In genomic region chr10:105783766-105784165, GRCm38 (mm10) we compare ENCODE assay signal across 12 mouse cellular contexts. TPM values are rescaled to one million over a fixed set of nuclear protein-coding genes. Genes with fewer than 3 reads are reported as not detected.
DNase-seq lines count a peak whose midpoint lies in the region; ATAC-seq lines count a peak whose summit lies in the region.
"Had no signal": no experiment of that assay in that cellular context is flagged by ENCODE, and none has a peak within 500 bp of the region (broad histone marks: within the 10 kb centered on the region; RNA-seq: fewer than 3 reads in every experiment).

No protein-coding gene starts in this region.

- H3K27ac ChIP-seq in heart, embryonic 12.5 days (ENCODE audit: poor library complexity, severe bottlenecking), result no peak overlapping the region
- no peak overlapping the region for H3K27ac ChIP-seq in intestine, embryonic 16.5 days (ENCODE audit: low read length)
- H3K27ac ChIP-seq in stomach, embryonic 15.5 days, result no peak overlapping the region
- H3K27ac ChIP-seq: embryonic facial prominence, embryonic 13.5 days; forebrain, embryonic 15.5 days; heart, embryonic 13.5 days had no signal

- H3K4me2 ChIP-seq in heart, embryonic 12.5 days, result no peak overlapping the region
- H3K4me2 ChIP-seq in intestine, embryonic 16.5 days (ENCODE audit: low read depth, low read length), result no peak overlapping the region
- H3K4me2 ChIP-seq in stomach, embryonic 15.5 days, result no peak overlapping the region
- H3K4me2 ChIP-seq: embryonic facial prominence, embryonic 13.5 days; forebrain, embryonic 15.5 days; heart, embryonic 13.5 days had no signal

- no peak for ATAC-seq in heart, embryonic 12.5 days (ENCODE audit: insufficient number of reproducible peaks, low FRiP score)
- ATAC-seq in intestine, embryonic 16.5 days, result peak; percentile 62; the same call in 1 of the 2 replicates
- ATAC-seq in stomach, embryonic 15.5 days (ENCODE audit: insufficient read depth, low FRiP score, low read depth), result peak; percentile 35; the same call in 1 of the 2 replicates
- ATAC-seq: forebrain, embryonic 15.5 days; midbrain, embryonic 16.5 days had no signal

- no peaks in the 10 kb centered on the region for H3K9me3 ChIP-seq in heart, embryonic 12.5 days (replicated peaks)
- no peaks in the 10 kb centered on the region for H3K9me3 ChIP-seq in intestine, embryonic 16.5 days (ENCODE audit: control insufficient read depth, low read length)
- H3K9me3 ChIP-seq in stomach, embryonic 15.5 days, result no peaks in the 10 kb centered on the region
- H3K9me3 ChIP-seq: embryonic facial prominence, embryonic 13.5 days; forebrain, embryonic 15.5 days; heart, embryonic 13.5 days had no signal

- WGBS in heart, embryonic 12.5 days, result 84% methylated on average over 8 of the region's 8 CpGs
- 61% methylated on average over 8 of the region's 8 CpGs for WGBS in intestine, embryonic 16.5 days
- WGBS in stomach, embryonic 15.5 days, result 59% methylated on average over 8 of the region's 8 CpGs

- H3K4me1 ChIP-seq in heart, embryonic 12.5 days (replicated peaks), result no peaks in the 10 kb centered on the region; the same call in 1 of the 2 replicates
- H3K4me1 ChIP-seq in intestine, embryonic 16.5 days (ENCODE audit: control insufficient read depth, insufficient read depth, low read length), result no peaks in the 10 kb centered on the region
- H3K4me1 ChIP-seq in stomach, embryonic 15.5 days, result no peaks in the 10 kb centered on the region
- H3K4me1 ChIP-seq: embryonic facial prominence, embryonic 13.5 days; heart, embryonic 13.5 days had no signal

- H3K36me3 ChIP-seq in heart, embryonic 12.5 days, result no peaks in the 10 kb centered on the region
- peaks cover 3% of the 10 kb centered on the region; the same call in 1 of the 2 replicates for H3K36me3 ChIP-seq in intestine, embryonic 16.5 days (ENCODE audit: control insufficient read depth, insufficient read depth, low read length)
- no peaks in the 10 kb centered on the region for H3K36me3 ChIP-seq in stomach, embryonic 15.5 days
- H3K36me3 ChIP-seq: embryonic facial prominence, embryonic 13.5 days; forebrain, embryonic 15.5 days had no signal

- peak; percentile 13 to 29 for DNase-seq in heart, adult 18-20 months
- peak; percentile 31 to 46 for DNase-seq in left cerebral cortex, postnatal 14 days (ENCODE audit: low spot score in 2 of 2)
- no peak for DNase-seq in left cerebral cortex, adult 18-20 months (ENCODE audit: low spot score in 2 of 2)
- no peak for DNase-seq in Muller cell, postnatal 12 days (ENCODE audit: inconsistent ontology term)
- DNase-seq in adrenal gland, adult (ENCODE audit: inconsistent age in 2 of 2, low spot score in 1 of 2), result no peak

- H3K27me3 ChIP-seq in heart, embryonic 12.5 days (replicated peaks), result no peaks in the 10 kb centered on the region
- H3K27me3 ChIP-seq in intestine, embryonic 16.5 days (replicated peaks; ENCODE audit: control insufficient read depth, insufficient read depth, low read length), result no peaks in the 10 kb centered on the region
- no peaks in the 10 kb centered on the region for H3K27me3 ChIP-seq in stomach, embryonic 15.5 days (replicated peaks)
- H3K27me3 ChIP-seq: embryonic facial prominence, embryonic 13.5 days; forebrain, embryonic 15.5 days; heart, embryonic 13.5 days had no signal

- intact Hi-C loops in left cerebral cortex, postnatal 14 days (cut with DNase I), result no loop called here

- H3K9ac ChIP-seq in heart, embryonic 12.5 days, result no peak overlapping the region
- H3K9ac ChIP-seq in intestine, embryonic 16.5 days (ENCODE audit: low read depth, low read length), result no peak overlapping the region
- no peak overlapping the region for H3K9ac ChIP-seq in stomach, embryonic 15.5 days
- H3K9ac ChIP-seq: embryonic facial prominence, embryonic 13.5 days; forebrain, embryonic 15.5 days; heart, embryonic 13.5 days had no signal

- H3K4me3 ChIP-seq in heart, embryonic 12.5 days, result no peak overlapping the region
- no peak overlapping the region for H3K4me3 ChIP-seq in intestine, embryonic 16.5 days (ENCODE audit: low read length)
- no peak overlapping the region for H3K4me3 ChIP-seq in stomach, embryonic 15.5 days (replicated peaks)
- H3K4me3 ChIP-seq: embryonic facial prominence, embryonic 13.5 days; forebrain, embryonic 15.5 days; heart, embryonic 13.5 days had no signal

RNA-seq across cellular contexts. Expression of gene Ccdc59, which starts 57.1 kb away (rescaled TPM):
- total RNA-seq in heart, adult 18-20 months (2021), result 1 to 10 TPM; 9.5 to 9.8 TPM
- 40.8 and 45.0 TPM in 2 replicates for polyA plus RNA-seq in heart, embryonic 12.5 days (2016; fragmentation: Nextera tagmentation; extraction: Ambion mirVana)
- 10 to 100 TPM; 15.7 to 18.7 TPM for total RNA-seq in left cerebral cortex, postnatal 14 days (2021)
- total RNA-seq in left cerebral cortex, adult 18-20 months (2021), result 10 to 100 TPM; 17.6 to 18.8 TPM
- polyA plus RNA-seq in intestine, embryonic 16.5 days (2015; fragmentation: Nextera tagmentation; extraction: Ambion mirVana), result 56.7 and 59.9 TPM in 2 replicates
- polyA plus RNA-seq in stomach, embryonic 15.5 days (2015; fragmentation: Nextera tagmentation; extraction: Ambion mirVana), result 53.8 and 53.9 TPM in 2 replicates

RNA-seq across cellular contexts. Expression of gene Mettl25, which starts 57.4 kb away (rescaled TPM):
- total RNA-seq in heart, adult 18-20 months (2021), result 1 to 10 TPM; 3.8 to 4.4 TPM
- 10.0 and 11.2 TPM in 2 replicates for polyA plus RNA-seq in heart, embryonic 12.5 days (2016; fragmentation: Nextera tagmentation; extraction: Ambion mirVana)
- total RNA-seq in left cerebral cortex, postnatal 14 days (2021), result 1 to 10 TPM; 8.5 to 9.5 TPM
- total RNA-seq in left cerebral cortex, adult 18-20 months (2021), result 1 to 10 TPM; 7.8 to 9.3 TPM
- 11.3 and 11.6 TPM in 2 replicates for polyA plus RNA-seq in intestine, embryonic 16.5 days (2015; fragmentation: Nextera tagmentation; extraction: Ambion mirVana)
- polyA plus RNA-seq in stomach, embryonic 15.5 days (2015; fragmentation: Nextera tagmentation; extraction: Ambion mirVana), result 12.6 and 13.5 TPM in 2 replicates

Comparison
In these comparisons a context has a peak if more than half of its experiments do, and no peak if none do; other contexts are left out.
1. DNase-seq: peak in heart, adult 18-20 months (2 of 2) and left cerebral cortex, postnatal 14 days (2 of 2); none in left cerebral cortex, adult 18-20 months (0 of 2), Muller cell, postnatal 12 days (single experiment) and adrenal gland, adult (0 of 2).